Mouse (Mus musculus): ENCODE measurements around the gene Hist1h1a.
"Not testable (repeated sequence)": the region's sequence is repeated elsewhere in the genome, so short reads cannot be mapped to it uniquely, and the experiment has no call there.

GRCm38 (mm10) chr13:23769613-23770012 is 6.1 kb downstream of the Hist1h1a start, which contains the start of gene Trim38:
- TF ChIP-seq POLR2A (IDR thresholded peaks at IDR 0.05; ENCODE audit: control insufficient read depth in 1 of 2, insufficient read depth in 1 of 2, low read depth in 1 of 2, low read length in 2 of 2, poor library complexity in 1 of 2); JUND (IDR thresholded peaks at IDR 0.05; ENCODE audit: low read depth, low read length); CTCF (IDR thresholded peaks at IDR 0.05 in 2 of 3, conservative IDR thresholded peaks at IDR 0.05 in 1 of 3; ENCODE audit: control insufficient read depth in 1 of 3, insufficient read depth in 1 of 3, low read depth in 2 of 3, low read length in 3 of 3, poor library complexity in 1 of 3, severe bottlenecking in 1 of 3); MAZ (IDR thresholded peaks at IDR 0.05; ENCODE audit: low read depth, low read length); ZNF384 (IDR thresholded peaks at IDR 0.05; ENCODE audit: low read depth, low read length): not testable (repeated sequence)

All from MEL (cell line).